Mouse (Mus musculus) neural tube, embryonic 15.5 days (tissue): ENCODE data around the gene Oas3. TPM values are rescaled to one million over a fixed set of nuclear protein-coding genes. Genes with fewer than 3 reads are reported as not detected.

Source experiments
- ATAC-seq: fragments of 200-750 bp; cut with Nextera tagmentation; 2 replicates; pipeline ENCODE4 v1.8.0; 2017; ENCODE audit warnings: mild to moderate bottlenecking, moderate TSS enrichment, moderate library complexity; ENCODE audit not compliant: low FRiP score
- H3K27ac ChIP-seq: fragments of 300-500 bp; sonication (generic); replicated peaks from 2 replicates; pipeline ENCODE4 v1.5.1; 2015; ENCODE audit warnings: mild to moderate bottlenecking, inconsistent platforms
- H3K27me3 ChIP-seq: fragments of 300-500 bp; sonication (generic); replicated peaks from 2 replicates; pipeline ENCODE4 v1.6.1; 2015; ENCODE audit warnings: inconsistent platforms
- H3K36me3 ChIP-seq: fragments of 300-500 bp; sonication (generic); 2 replicates; pipeline ENCODE4 v1.6.1; 2015; ENCODE audit warnings: inconsistent platforms
- H3K4me1 ChIP-seq: fragments of 300-500 bp; sonication (generic); 2 replicates; pipeline ENCODE4 v1.6.1; 2015; ENCODE audit warnings: inconsistent platforms
- H3K4me2 ChIP-seq: fragments of 300-500 bp; sonication (generic); 2 replicates; pipeline ENCODE4 v1.6.1; 2015; ENCODE audit warnings: inconsistent platforms, mild to moderate bottlenecking, moderate library complexity
- H3K4me3 ChIP-seq: fragments of 300-500 bp; sonication (generic); replicated peaks from 2 replicates; pipeline ENCODE4 v1.5.1; 2015; ENCODE audit warnings: mild to moderate bottlenecking, inconsistent platforms
- H3K9ac ChIP-seq: fragments of 300-500 bp; sonication (generic); replicated peaks from 2 replicates; pipeline ENCODE4 v1.6.1; 2015; ENCODE audit warnings: mild to moderate bottlenecking, inconsistent platforms
- H3K9me3 ChIP-seq: fragments of 300-500 bp; sonication (generic); replicated peaks from 2 replicates; pipeline ENCODE4 v1.6.1; 2016; ENCODE audit warnings: inconsistent platforms
- WGBS: fragments of 180-500 bp; shearing (Covaris S2); methylation state at CpG from one replicate; pipeline ENCODE4 v1.1.7; 2015; ENCODE audit warnings: mixed read lengths; 5-methylcytosine and 5-hydroxymethylcytosine counted together
- polyA plus RNA-seq: library from polyadenylated mRNA; unstranded; fragments of >200 nt; fragmentation: Nextera tagmentation; extraction: Ambion mirVana; gene quantifications from 2 replicates; pipeline ENCODE4 v1.2.1, GENCODE M21; 2015

The Oas3 gene
- polyA plus RNA-seq, 1 experiment from 2014 or later: 0.60 TPM

GRCm38 (mm10) chr5:120714314-120714713 is 63.1 kb downstream of the Oas3 start:
- Histone ChIP-seq H3K36me3 (no peaks in the 10 kb centered on the region), H3K9me3 (no peaks in the 10 kb centered on the region), H3K27me3 (peaks cover 26% of the 10 kb centered on the region), H3K27ac (no peak overlapping the region), H3K4me2 (peak overlapping the region; percentile 28), H3K4me3 (no peak overlapping the region), H3K4me1 (peaks cover 30% of the 10 kb centered on the region), H3K9ac (no peak overlapping the region)
- WGBS: 3% methylated on average over 16 of the region's 16 CpGs
- no peak for ATAC-seq

GRCm38 (mm10) chr5:120712721-120713120 is 64.7 kb downstream of the Oas3 start:
- H3K4me1 ChIP-seq: peaks cover 46% of the 10 kb centered on the region
- no peaks in the 10 kb centered on the region for H3K36me3 ChIP-seq
- no peak overlapping the region for H3K4me3 ChIP-seq
- WGBS: 52% methylated on average over 8 of the region's 8 CpGs
- ATAC-seq: no peak
- no peak overlapping the region for H3K9ac ChIP-seq
- H3K27me3 ChIP-seq: peaks cover 26% of the 10 kb centered on the region
- H3K27ac ChIP-seq: no peak overlapping the region
- no peak overlapping the region; the same call in 1 of the 2 replicates for H3K4me2 ChIP-seq
- H3K9me3 ChIP-seq: no peaks in the 10 kb centered on the region

- peak within 1 kb of the TSS; percentile 93 for H3K4me2 ChIP-seq
- peak within 1 kb of the TSS; percentile 96 for H3K9ac ChIP-seq
- peaks cover 55% of the 10 kb centered on the region for H3K4me1 ChIP-seq
- no peaks in the 10 kb centered on the region for H3K9me3 ChIP-seq
- H3K27me3 ChIP-seq: peaks cover 26% of the 10 kb centered on the region
- peak within 1 kb of the TSS; percentile 89 for H3K27ac ChIP-seq
- WGBS: 29% methylated on average over 3 of the region's 3 CpGs
- H3K4me3 ChIP-seq: peak within 1 kb of the TSS; percentile 76
- no peaks in the 10 kb centered on the region for H3K36me3 ChIP-seq
- peak; percentile 5; the same call in 1 of the 2 replicates for ATAC-seq
These were observed 65.6 kb downstream of the Oas3 start, which contains the start of gene Dtx1 for GRCm38 (mm10) chr5:120711827-120712226. Gene Dtx1 (minus strand): TSS chr5:120711927.

GRCm38 (mm10) chr5:120711416-120711815 is 66.0 kb downstream of the Oas3 start:
- WGBS: under 1% methylated on average over 36 of the region's 43 CpGs

GRCm38 (mm10) chr5:120710826-120711248 is 66.6 kb downstream of the Oas3 start:
- Histone ChIP-seq H3K9ac (peak overlapping the region; percentile 96), H3K36me3 (no peaks in the 10 kb centered on the region), H3K27ac (peak overlapping the region; percentile 89), H3K27me3 (peaks cover 21% of the 10 kb centered on the region), H3K9me3 (no peaks in the 10 kb centered on the region), H3K4me1 (peaks cover 65% of the 10 kb centered on the region), H3K4me3 (peak overlapping the region; percentile 76), H3K4me2 (peak overlapping the region; percentile 93)
- under 1% methylated on average over 28 of the region's 34 CpGs for WGBS
- peak; percentile 50 for ATAC-seq

More at GRCm38 (mm10) chr5:120711416-120711815, 66.0 kb downstream of the Oas3 start:
- peak; percentile 60 for ATAC-seq
- Histone ChIP-seq H3K36me3 (no peaks in the 10 kb centered on the region), H3K9me3 (no peaks in the 10 kb centered on the region), H3K4me3 (peak overlapping the region; percentile 76), H3K9ac (peak overlapping the region; percentile 96), H3K27ac (peak overlapping the region; percentile 89), H3K27me3 (peaks cover 24% of the 10 kb centered on the region), H3K4me2 (peak overlapping the region; percentile 93), H3K4me1 (peaks cover 59% of the 10 kb centered on the region)

GRCm38 (mm10) chr5:120710161-120710825 is 67.2 kb downstream of the Oas3 start:
- Histone ChIP-seq H3K4me2 (peak overlapping the region; percentile 93), H3K36me3 (no peaks in the 10 kb centered on the region), H3K27ac (peak overlapping the region; percentile 89), H3K27me3 (peaks cover 21% of the 10 kb centered on the region), H3K4me1 (peaks cover 70% of the 10 kb centered on the region), H3K9ac (peak overlapping the region; percentile 96), H3K9me3 (no peaks in the 10 kb centered on the region), H3K4me3 (peak overlapping the region; percentile 76)
- WGBS: 3% methylated on average over 38 of the region's 40 CpGs
- ATAC-seq: peak; percentile 29

GRCm38 (mm10) chr5:120706976-120707375 is 70.5 kb downstream of the Oas3 start:
- Histone ChIP-seq H3K4me3 (peak overlapping the region; percentile 12; the same call in 1 of the 2 replicates), H3K9me3 (no peaks in the 10 kb centered on the region), H3K36me3 (no peaks in the 10 kb centered on the region), H3K27ac (no peak overlapping the region), H3K4me1 (peaks cover 72% of the 10 kb centered on the region), H3K4me2 (peak overlapping the region; percentile 93), H3K27me3 (no peaks in the 10 kb centered on the region), H3K9ac (0 out of 2 replicates have a peak overlapping the region, but pooled peaks have one; percentile 18)
- ATAC-seq: no peak
- WGBS: 40% methylated on average over 13 of the region's 13 CpGs

- Histone ChIP-seq H3K36me3 (no peaks in the 10 kb centered on the region), H3K4me3 (peak overlapping the region; percentile 12), H3K27me3 (no peaks in the 10 kb centered on the region), H3K9me3 (no peaks in the 10 kb centered on the region), H3K4me1 (peaks cover 70% of the 10 kb centered on the region), H3K9ac (no peak overlapping the region), H3K27ac (no peak overlapping the region), H3K4me2 (peak overlapping the region; percentile 93)
- 3% methylated on average over 16 of the region's 16 CpGs for WGBS
- no peak for ATAC-seq
These were observed 70.9 kb downstream of the Oas3 start for GRCm38 (mm10) chr5:120706541-120706940.

GRCm38 (mm10) chr5:120704421-120704820 is 73.0 kb downstream of the Oas3 start:
- Histone ChIP-seq H3K27me3 (no peaks in the 10 kb centered on the region), H3K4me1 (peaks cover 80% of the 10 kb centered on the region), H3K9me3 (no peaks in the 10 kb centered on the region), H3K4me3 (no peak overlapping the region), H3K9ac (no peak overlapping the region), H3K4me2 (no peak overlapping the region), H3K36me3 (no peaks in the 10 kb centered on the region), H3K27ac (no peak overlapping the region)
- WGBS: 35% methylated on average over 6 of the region's 6 CpGs
- ATAC-seq: no peak

GRCm38 (mm10) chr5:120703660-120704059 is 73.8 kb downstream of the Oas3 start:
- ATAC-seq: no peak
- peaks cover 80% of the 10 kb centered on the region for H3K4me1 ChIP-seq
- no peak overlapping the region for H3K4me3 ChIP-seq
- no peaks in the 10 kb centered on the region for H3K27me3 ChIP-seq
- H3K4me2 ChIP-seq: no peak overlapping the region
- no peaks in the 10 kb centered on the region for H3K36me3 ChIP-seq
- WGBS: 84% methylated on average over 3 of the region's 3 CpGs
- H3K27ac ChIP-seq: no peak overlapping the region
- H3K9me3 ChIP-seq: no peaks in the 10 kb centered on the region
- H3K9ac ChIP-seq: no peak overlapping the region
